Mouse (Mus musculus): Measurements from ENCODE around the gene Rnf130.

The Rnf130 gene

DNA sequence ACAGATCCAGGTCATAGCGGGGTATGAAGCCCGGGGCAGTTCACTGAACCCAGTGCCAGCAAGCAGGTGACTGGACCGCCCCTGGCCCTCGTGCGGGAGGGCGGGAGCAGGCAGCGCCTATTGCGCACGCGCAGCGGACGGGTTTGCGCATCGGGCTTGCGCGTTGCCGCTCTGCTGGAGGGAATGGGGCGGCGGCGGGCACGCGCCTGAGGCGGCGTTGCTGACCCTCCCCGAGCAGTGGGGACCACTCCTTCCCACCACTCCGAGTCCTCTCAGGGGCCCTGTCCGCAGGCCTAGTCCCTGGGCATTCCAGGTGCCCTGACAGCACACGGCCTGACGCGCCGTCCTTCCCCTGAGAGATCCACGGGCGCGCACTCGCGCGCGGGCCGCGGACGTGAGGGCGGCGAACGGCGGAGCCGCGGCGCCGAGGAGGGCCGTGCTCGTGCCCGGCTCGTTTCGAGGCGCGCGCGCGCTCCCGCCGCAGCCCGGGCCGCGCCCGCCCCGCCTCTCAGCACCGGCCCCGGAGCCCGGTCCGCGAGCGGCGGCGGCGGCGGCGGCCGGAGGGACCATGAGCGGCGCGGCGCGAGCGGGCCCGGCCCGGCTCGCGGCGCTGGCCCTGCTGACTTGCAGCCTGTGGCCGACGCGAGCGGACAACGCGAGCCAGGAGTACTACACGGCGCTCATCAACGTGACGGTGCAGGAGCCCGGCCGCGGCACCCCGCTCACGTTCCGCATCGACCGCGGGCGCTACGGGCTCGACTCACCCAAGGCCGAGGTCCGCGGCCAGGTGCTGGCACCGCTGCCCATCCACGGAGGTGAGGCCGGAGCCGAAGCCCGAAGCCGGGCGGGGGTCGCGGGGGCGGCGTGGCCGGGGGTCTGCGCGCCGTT lies at the start of gene Rnf130:
TSS of gene Rnf130 (plus strand) at position 514 of the 888 bp plus-strand sequence.
- peak; percentile 94 to 96 for DNase-seq

GRCm38 (mm10) chr11:49977963-49978568 lies 47.1 kb upstream of the Rnf130 start:
- no peak for DNase-seq

DNA sequence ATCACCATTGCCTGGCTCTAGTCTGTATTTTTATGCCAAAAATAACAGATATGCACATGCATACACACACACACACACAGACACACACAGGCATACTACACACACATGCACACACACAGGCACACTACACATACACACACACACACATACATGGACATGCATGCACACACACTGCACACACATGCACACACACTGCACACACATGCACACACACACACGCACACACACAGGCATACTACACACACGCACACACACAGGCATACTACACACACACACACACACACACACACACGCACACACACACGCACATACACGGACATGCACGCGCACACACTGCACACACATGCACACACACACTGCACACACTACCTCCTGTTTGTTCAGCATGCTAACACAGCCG lies 46.2 kb upstream of the Rnf130 start:
- DNase-seq: no peak

GRCm38 (mm10) chr11:49980681-49981235 lies 44.4 kb upstream of the Rnf130 start:
- no peak for DNase-seq

GRCm38 (mm10) chr11:49981321-49981963 lies 43.7 kb upstream of the Rnf130 start:
- DNase-seq: no peak

- no peak for DNase-seq
Measured at GRCm38 (mm10) chr11:49982094-49982493, 43.1 kb upstream of the Rnf130 start.

GRCm38 (mm10) chr11:49982881-49983280 lies 42.3 kb upstream of the Rnf130 start:
- DNase-seq: no peak

GRCm38 (mm10) chr11:49983875-49984552 lies 41.1 kb upstream of the Rnf130 start:
- DNase-seq: no peak

DNA sequence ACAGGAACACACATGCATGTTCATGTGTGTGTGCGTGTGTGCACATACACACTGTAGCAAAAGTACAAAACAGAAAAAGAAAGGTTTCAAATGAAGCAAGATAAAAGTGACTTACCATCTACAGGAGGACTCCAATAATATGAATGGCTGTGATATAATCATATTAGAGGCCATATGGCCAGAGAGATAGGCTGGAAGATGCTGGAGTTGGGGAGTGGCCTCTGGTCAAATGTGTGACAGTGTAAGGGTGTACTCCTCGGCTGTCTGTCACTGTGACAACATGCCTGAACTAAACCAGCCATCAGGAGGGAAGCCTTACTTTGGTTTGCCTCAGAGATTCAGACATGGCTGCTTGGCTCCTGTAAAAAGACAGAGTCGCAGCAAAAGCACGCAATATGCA lies 40.1 kb upstream of the Rnf130 start:
- DNase-seq: no peak

GRCm38 (mm10) chr11:49986277-49987036 lies 38.7 kb upstream of the Rnf130 start:
- peak; percentile 21 to 24 for DNase-seq

GRCm38 (mm10) chr11:49994536-49994935 lies 30.6 kb upstream of the Rnf130 start:
- DNase-seq: no peak

DNA sequence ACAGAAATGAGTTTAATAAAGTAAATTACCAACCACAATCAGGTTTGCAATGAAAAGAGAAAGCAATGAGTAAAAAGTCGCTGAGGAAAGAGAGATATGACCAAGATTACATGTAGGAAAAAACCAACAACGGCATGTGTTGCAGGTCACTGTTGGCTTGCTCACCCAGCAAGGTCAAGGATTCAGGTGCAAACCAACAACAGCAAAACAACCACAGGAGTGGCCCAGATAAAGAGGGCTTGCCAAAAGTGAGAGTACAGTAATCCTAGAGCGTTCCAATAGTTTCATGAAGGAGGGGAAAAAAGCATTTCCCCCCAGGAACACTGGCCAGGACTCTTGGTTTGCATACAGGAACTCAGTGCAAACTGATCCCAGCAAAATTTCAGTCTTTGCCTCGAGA lies 28.7 kb upstream of the Rnf130 start:
- DNase-seq: no peak

GRCm38 (mm10) chr11:49997321-49997720 lies 27.8 kb upstream of the Rnf130 start:
- no peak for DNase-seq

- no peak for DNase-seq
Measured at GRCm38 (mm10) chr11:50002853-50003252, 22.3 kb upstream of the Rnf130 start.

DNA sequence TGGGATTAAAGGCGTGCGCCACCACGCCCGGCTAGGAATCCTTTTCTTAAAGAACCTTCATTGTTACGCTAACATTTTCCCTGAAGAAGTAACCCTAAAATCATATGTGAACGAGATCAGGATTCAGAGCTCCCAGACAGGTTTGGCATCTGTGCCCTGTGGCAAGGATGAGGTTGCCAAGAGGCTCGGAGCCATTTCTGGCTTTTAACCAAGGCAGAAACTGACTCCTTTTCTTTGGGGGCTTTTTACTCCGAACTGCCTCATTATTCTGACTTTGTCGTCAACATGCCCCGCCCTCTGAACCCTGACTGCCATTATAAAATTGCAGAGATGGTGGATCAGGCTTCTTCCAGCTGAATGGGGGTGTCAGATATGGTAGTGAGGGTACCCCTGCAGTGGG lies 17.4 kb upstream of the Rnf130 start:
- DNase-seq: no peak

GRCm38 (mm10) chr11:50008231-50008630 lies 16.9 kb upstream of the Rnf130 start:
- no peak for DNase-seq

GRCm38 (mm10) chr11:50013016-50013415 lies 12.1 kb upstream of the Rnf130 start:
- DNase-seq: no peak

DNA sequence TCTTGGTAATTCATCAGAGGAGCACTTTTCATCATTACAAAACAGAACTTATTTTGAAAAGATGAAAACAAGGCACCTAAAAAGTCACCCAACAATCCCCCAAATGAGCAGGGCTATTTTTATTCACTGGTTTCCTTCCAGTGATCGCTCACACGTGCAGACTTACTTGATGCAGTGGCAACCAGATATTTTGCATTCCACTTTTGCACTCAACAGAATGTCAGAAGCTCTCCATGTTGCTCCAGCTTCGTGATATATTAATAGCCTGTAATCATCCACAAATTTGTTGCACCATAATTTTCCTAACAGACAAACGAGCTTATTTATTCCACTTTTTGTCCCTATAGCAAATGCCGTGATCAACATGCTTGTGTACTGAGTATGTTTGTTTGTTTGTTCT lies 8.6 kb upstream of the Rnf130 start:
- no peak for DNase-seq

DNA sequence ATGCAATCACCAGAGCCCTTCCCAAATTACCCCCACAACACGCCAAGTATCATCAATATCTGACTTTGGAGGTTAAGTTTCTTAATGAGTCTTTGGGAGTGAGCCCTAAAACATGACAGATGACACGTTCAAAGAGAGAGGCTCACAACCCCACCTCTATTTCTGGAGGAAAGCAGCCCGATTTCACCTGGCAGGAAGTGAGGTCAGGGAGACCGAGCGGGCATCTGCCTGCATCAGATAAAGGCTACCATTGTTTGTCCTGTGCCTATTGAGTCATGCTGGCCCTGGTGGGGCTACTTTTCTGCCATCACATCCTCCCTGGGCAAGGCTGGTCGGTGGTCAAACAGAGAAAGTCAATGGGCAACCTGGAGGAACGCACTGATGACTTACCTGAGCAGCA lies 7.6 kb upstream of the Rnf130 start:
- no peak for DNase-seq

DNA sequence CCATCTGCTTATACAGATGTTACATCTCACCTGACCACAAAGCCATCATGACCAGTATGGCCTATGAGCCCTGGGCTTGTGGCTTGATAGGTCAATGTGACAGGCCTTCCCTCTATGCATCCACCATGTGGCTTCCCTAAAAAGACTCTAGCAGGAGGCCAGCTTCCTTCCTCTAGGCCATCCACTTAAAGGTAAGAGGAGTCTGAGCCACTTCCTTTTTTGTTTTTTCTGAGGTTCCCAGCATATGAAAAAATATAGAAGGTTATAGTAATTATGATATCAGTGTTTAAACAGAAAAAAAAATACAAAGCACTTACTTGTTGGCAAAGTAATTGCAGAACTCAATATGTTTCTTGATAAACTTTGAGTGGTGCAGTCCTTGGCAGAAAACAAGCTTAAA lies 6.3 kb upstream of the Rnf130 start:
- DNase-seq: no peak

DNA sequence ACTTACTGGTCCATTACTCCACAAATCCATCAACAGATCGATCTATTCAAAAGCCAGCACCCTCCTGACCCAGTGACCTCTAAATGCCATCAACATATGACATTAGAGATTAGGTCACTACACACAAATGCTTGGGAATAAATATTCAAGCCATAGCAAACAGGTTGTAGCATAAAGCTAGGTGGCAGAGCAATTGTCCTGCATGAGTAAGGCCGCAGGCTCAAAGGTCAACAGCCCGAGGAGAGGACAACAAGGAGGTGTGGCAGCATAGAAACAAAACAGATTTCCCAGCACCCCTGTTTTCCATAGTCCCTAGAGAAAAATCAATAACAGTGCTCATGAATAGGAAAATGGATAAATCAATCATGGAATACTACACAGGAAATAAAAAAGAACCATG lies 3.1 kb upstream of the Rnf130 start:
- DNase-seq: no peak

DNA sequence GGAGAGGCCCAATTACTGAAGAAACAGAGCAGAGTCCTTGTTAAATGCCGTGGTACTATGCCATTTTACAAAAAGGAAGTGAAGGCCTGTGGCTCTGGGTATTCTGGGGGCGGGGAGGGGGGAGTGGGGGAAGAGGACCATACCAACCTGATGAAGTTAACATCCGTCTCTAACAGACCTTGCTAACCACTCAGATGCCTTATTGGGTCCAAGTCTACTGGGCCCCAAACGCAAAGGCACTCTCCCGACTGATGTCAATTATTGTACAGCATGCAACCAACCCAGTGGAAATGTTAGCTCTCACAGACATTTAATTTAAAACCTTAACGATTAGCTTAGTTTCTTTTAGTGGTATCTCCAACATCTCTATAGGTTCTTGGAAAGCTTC lies 707 bp upstream of the Rnf130 start:
- DNase-seq: no peak
